Mouse (Mus musculus) embryonic fibroblast, embryonic 13.5 days (primary cell): ENCODE measurements at regions not wholly inside any gene's neighbourhood (a gene's known extent, or its start where the extent isn't known, plus 50 kb on each side); places are given as distances from the start of the nearest gene placed in this dataset.

Experiments
- CTCF ChIP-seq: IDR thresholded peaks from 2 replicates; pipeline ENCODE4 v1.5.1; 2011; ENCODE audit warnings: mild to moderate bottlenecking, control low read depth, low read length, moderate library complexity, borderline replicate concordance; ENCODE audit not compliant: insufficient read depth
- POLR2A ChIP-seq: IDR thresholded peaks from 2 replicates; pipeline ENCODE4 v1.6.1; 2011; ENCODE audit warnings: low read depth, mild to moderate bottlenecking, control low read depth, low read length, moderate library complexity

GRCm38 (mm10) chr15:36339971-36340550, 667.5 kb downstream of the Zfp706 start:
- TF ChIP-seq POLR2A (no peak), CTCF (no peak)
